27 mouse cellular contexts compared by ENCODE assay signal in genomic region chr12:86166244-86166643, GRCm38 (mm10).
A peak's percentile ranks its signal among the peaks of the same experiment; 100 is the strongest.
DNase-seq lines count a peak whose midpoint lies in the region; ATAC-seq and TF ChIP-seq lines count a peak whose summit lies in the region.
"Had no signal": no experiment of that assay in that cellular context is flagged by ENCODE, and none has a peak within 500 bp of the region (broad histone marks: within the 10 kb centered on the region; RNA-seq: fewer than 3 reads in every experiment).

No protein-coding gene starts in this region.

- H3K4me3 ChIP-seq in stomach, postnatal 0 days (ENCODE audit: low read depth, low read length), result no peak overlapping the region
- H3K4me3 ChIP-seq: embryonic facial prominence, embryonic 12.5 days; heart, embryonic 10.5 days; left cerebral cortex, adult 2 months; limb, embryonic 15.5 days; megakaryocyte, embryonic 14.5 days; myocyte; neural tube, embryonic 13.5 days; stomach, embryonic 15.5 days had no signal

- no peaks in the 10 kb centered on the region for H3K27me3 ChIP-seq in stomach, postnatal 0 days (ENCODE audit: control insufficient read depth, insufficient read depth, low read length)
- H3K27me3 ChIP-seq: CH12.LX; embryonic facial prominence, embryonic 12.5 days; limb, embryonic 15.5 days had no signal

- no peak overlapping the region for H3K27ac ChIP-seq in stomach, postnatal 0 days (replicated peaks)
- H3K27ac ChIP-seq: embryonic facial prominence, embryonic 12.5 days; heart, embryonic 10.5 days; hindbrain, postnatal 0 days; left cerebral cortex, adult 2 months; neural tube, embryonic 13.5 days; stomach, embryonic 15.5 days had no signal

- TF ChIP-seq CTCF in stomach, postnatal 0 days (IDR thresholded peaks at IDR 0.05; ENCODE audit: low read depth), result no peak

- H3K4me1 ChIP-seq in stomach, postnatal 0 days (replicated peaks; ENCODE audit: control insufficient read depth, insufficient read depth), result no peaks in the 10 kb centered on the region

- no peaks in the 10 kb centered on the region for H3K36me3 ChIP-seq in stomach, postnatal 0 days (ENCODE audit: control insufficient read depth, insufficient read depth, low read length)
- H3K36me3 ChIP-seq: embryonic facial prominence, embryonic 12.5 days; limb, embryonic 15.5 days; neural tube, embryonic 13.5 days; stomach, embryonic 15.5 days had no signal

- H3K4me2 ChIP-seq in stomach, postnatal 0 days (replicated peaks; ENCODE audit: low read depth), result no peak overlapping the region
- H3K4me2 ChIP-seq: limb, embryonic 15.5 days; neural tube, embryonic 13.5 days; stomach, embryonic 15.5 days had no signal

- peak; percentile 71 to 76; a peak in 3 of 4 replicates for ATAC-seq in hematopoietic stem cell, adult 5-6 weeks (replicated peaks in 1 of 2; ENCODE audit: insufficient read depth in 1 of 2, low FRiP score in 2 of 2, low TSS enrichment in 1 of 2, low read depth in 1 of 2, poor library complexity in 2 of 2, severe bottlenecking in 2 of 2)
- no peak for ATAC-seq in stomach, postnatal 0 days (ENCODE audit: low FRiP score, low TSS enrichment)
- ATAC-seq: forebrain, postnatal 0 days; intestine, postnatal 0 days had no signal

- TF ChIP-seq EP300 in stomach, postnatal 0 days (optimal IDR thresholded peaks at IDR 0.05), result no peak

- 57% methylated on average over 2 of the region's 2 CpGs for WGBS in stomach, postnatal 0 days

- intact Hi-C loops in gastrocnemius, postnatal 36 days (cut with DNase I), result no loop called here

- no peaks in the 10 kb centered on the region for H3K9me3 ChIP-seq in stomach, postnatal 0 days (ENCODE audit: control insufficient read depth, low read length)
- H3K9me3 ChIP-seq: embryonic facial prominence, embryonic 12.5 days; heart, embryonic 10.5 days; limb, embryonic 15.5 days; neural tube, embryonic 13.5 days; stomach, embryonic 15.5 days had no signal

- H3K9ac ChIP-seq in stomach, postnatal 0 days (ENCODE audit: low read length), result no peak overlapping the region
- H3K9ac ChIP-seq: embryonic facial prominence, embryonic 12.5 days; forebrain, postnatal 0 days; limb, embryonic 15.5 days; neural tube, embryonic 13.5 days; stomach, embryonic 15.5 days had no signal

- DNase-seq in ovary, adult 18-20 months (ENCODE audit: low spot score), result peak; percentile 9
- DNase-seq in ovary, postnatal 36 days (ENCODE audit: low spot score), result no peak
- peak; percentile 39 for DNase-seq in MEL-GATA-1-ER (ENCODE audit: extremely low read depth, low read depth)
- no peak for DNase-seq in layer of hippocampus, postnatal 36 days
- DNase-seq in stomach, postnatal 0 days (ENCODE audit: low spot score), result no peak
- DNase-seq in gastrocnemius, postnatal 36 days, result no peak
- DNase-seq: adrenal gland, postnatal 36 days; forebrain, postnatal 0 days; kidney, postnatal 4 days; lung, adult 18-20 months; midbrain, embryonic 14.5 days; right cerebral cortex, adult 18-20 months; right cerebral cortex, postnatal 4 days; thymus, adult 18-20 months; thymus, postnatal 36 days had no signal

Comparison
In these comparisons a context has a peak if more than half of its experiments do, and no peak if none do; other contexts are left out.
1. DNase-seq: peak in ovary, adult 18-20 months (single experiment) and MEL-GATA-1-ER (single experiment); none in ovary, postnatal 36 days (single experiment), layer of hippocampus, postnatal 36 days (0 of 2), stomach, postnatal 0 days (single experiment) and gastrocnemius, postnatal 36 days (0 of 2).